Mouse (Mus musculus) G1E (cell line): Measurements from ENCODE around the gene Lrrc66.

ENCODE experiments used
- CTCF ChIP-seq: IDR thresholded peaks from 2 replicates; pipeline ENCODE4 v1.5.1; 2012; ENCODE audit warnings: low read depth, low read length, inconsistent platforms, mixed read lengths
- TAL1 ChIP-seq: conservative IDR thresholded peaks from 2 replicates; pipeline ENCODE4 v1.6.1; 2012; ENCODE audit warnings: low read depth, low read length, inconsistent platforms, mixed read lengths

DNA sequence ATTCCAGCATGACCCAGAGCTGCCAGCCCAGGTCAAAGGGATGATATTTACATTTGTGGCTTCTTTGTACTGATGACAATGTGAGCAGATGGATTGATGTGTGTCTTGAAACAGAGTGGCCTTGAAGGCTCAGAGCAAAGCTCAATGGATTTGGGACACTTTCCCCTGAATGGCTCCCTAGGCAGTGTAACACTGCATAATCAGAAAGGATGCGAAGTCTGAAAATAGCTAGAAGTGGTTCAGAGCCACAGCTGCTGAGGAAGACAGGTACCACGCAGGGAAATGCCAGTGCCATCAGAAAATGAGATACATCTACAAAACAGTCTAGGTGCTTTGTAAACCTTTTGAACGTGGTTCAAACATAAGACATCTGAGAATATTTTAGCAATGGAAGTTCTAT lies 54.2 kb downstream of the Lrrc66 start:
- TF ChIP-seq CTCF (no peak), TAL1 (no peak)
